Comparison of ENCODE assay signal across 7 mouse cellular contexts in the genomic region with DNA sequence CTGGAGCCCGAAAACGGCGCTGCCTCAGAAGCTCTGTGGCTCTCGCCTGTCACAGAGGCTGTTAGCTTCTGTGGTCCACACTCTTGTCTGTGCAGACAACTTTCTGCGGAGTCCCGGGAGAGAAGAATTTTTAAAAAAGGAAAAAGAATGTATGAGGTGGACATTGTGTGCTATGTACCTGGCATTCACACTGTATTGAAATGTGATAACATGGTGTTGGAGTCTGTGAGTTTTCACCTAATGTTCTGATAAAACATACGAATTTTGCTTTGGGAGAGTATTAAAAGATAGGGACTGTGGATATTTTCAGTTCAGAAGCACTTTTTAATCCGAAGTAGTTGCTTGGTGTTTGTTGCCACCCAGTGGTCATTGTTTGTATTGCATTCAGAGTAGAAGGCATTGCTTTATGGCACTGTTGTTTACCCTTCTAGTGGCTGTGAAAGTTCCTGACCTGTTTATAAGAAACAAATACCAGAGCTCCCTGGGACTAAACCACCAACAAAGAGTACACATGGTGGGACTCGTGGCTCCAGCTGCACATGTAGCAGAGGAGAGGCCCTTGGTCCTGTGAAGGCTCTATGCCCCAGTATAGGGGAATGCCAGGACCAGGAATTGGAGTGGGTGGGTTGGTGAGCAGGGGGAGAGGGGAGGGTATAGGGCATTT. TPM values are rescaled to one million over a fixed set of nuclear protein-coding genes. Genes with fewer than 3 reads are reported as not detected.
DNase-seq lines count a peak whose midpoint lies in the region; ATAC-seq and TF ChIP-seq lines count a peak whose summit lies in the region.

No protein-coding gene starts in this region.

- ATAC-seq in Patski: peak; percentile 44
- ATAC-seq in granulocyte monocyte progenitor cell, adult 5-6 weeks (replicated peaks; ENCODE audit: poor library complexity, severe bottlenecking): peak; percentile 91
- ATAC-seq in lung, postnatal 0 days: peak; percentile 17

- no peaks in the 10 kb centered on the region for H3K4me1 ChIP-seq in lung, postnatal 0 days (ENCODE audit: insufficient read depth, low read depth, low read length)

- CTCF ChIA-PET in Patski (lab: Charles Lee): interaction anchor here (0.7 to 1.4 kb wide), 5 partner anchors 10 to 154 kb away, joined by 3 read pairs; no protein-coding TSS in a partner anchor

- POLR2A ChIA-PET in Patski (lab: Charles Lee): no interaction called here

- H3K9ac ChIP-seq in lung, postnatal 0 days (replicated peaks; ENCODE audit: low read depth): no peak overlapping the region

- DNase-seq in CD4-positive, CD25-positive, alpha-beta regulatory T cell, adult 2 months (ENCODE audit: low read depth, low spot score): peak; percentile 82
- DNase-seq in Patski (ENCODE audit: low read depth, low spot score): peak; percentile 19
- DNase-seq in cerebellum, postnatal 14 days: peak; percentile 87 to 88
- peak; percentile 76 for DNase-seq in kidney, postnatal 14 days
- peak; percentile 72 for DNase-seq in lung, postnatal 0 days (ENCODE audit: low spot score)
- peak; percentile 91 for DNase-seq in retina, embryonic 14.5 days (ENCODE audit: low spot score)

- H3K4me3 ChIP-seq in lung, postnatal 0 days (ENCODE audit: low read depth, low read length): no peak overlapping the region

- peak; percentile 72 for TF ChIP-seq CTCF in Patski (IDR thresholded peaks at IDR 0.05)
- TF ChIP-seq CTCF in lung, postnatal 0 days (IDR thresholded peaks at IDR 0.05): peak; percentile 91

- in situ Hi-C loops in Patski (cut with MboI; ENCODE audit: low pct_unique_long_range_greater_than_20kb): loop anchor here (5.0 to 25.0 kb wide), 2 partner anchors 140 to 925 kb away; no protein-coding TSS in a partner anchor

- H3K27ac ChIP-seq in lung, postnatal 0 days (ENCODE audit: low read length): no peak overlapping the region

- H3K36me3 ChIP-seq in lung, postnatal 0 days (ENCODE audit: insufficient read depth, low read length): no peaks in the 10 kb centered on the region

- H3K27me3 ChIP-seq in Patski: no peaks in the 10 kb centered on the region
- no peaks in the 10 kb centered on the region for H3K27me3 ChIP-seq in lung, postnatal 0 days (replicated peaks; ENCODE audit: insufficient read depth, low read length)

- H3K9me3 ChIP-seq in lung, postnatal 0 days (ENCODE audit: low read length): no peaks in the 10 kb centered on the region

- WGBS in lung, postnatal 0 days: 59% methylated on average over 9 of the region's 9 CpGs

- no peak overlapping the region for H3K4me2 ChIP-seq in lung, postnatal 0 days (replicated peaks; ENCODE audit: low read depth, low read length)

- TF ChIP-seq EP300 in lung, postnatal 0 days (IDR thresholded peaks at IDR 0.05): no peak

RNA-seq across cellular contexts. Expression of a gene that starts 47.7 kb away (rescaled TPM):
- polyA plus RNA-seq in Patski (2021): 25.1 TPM
- total RNA-seq in granulocyte monocyte progenitor cell, adult 5-6 weeks (2014; fragmentation: Nextera tagmentation): 10.5 and 15.8 TPM in 2 replicates
- 20.6 and 23.4 TPM in 2 replicates for total RNA-seq in granulocyte monocyte progenitor cell, adult 5-6 weeks (2017)
- 14.5 and 15.9 TPM in 2 replicates for polyA plus RNA-seq in lung, postnatal 0 days (2015; fragmentation: Nextera tagmentation; extraction: Ambion mirVana)

RNA-seq across cellular contexts. Expression of a gene that starts 48.2 kb away (rescaled TPM):
- 37.4 TPM for polyA plus RNA-seq in Patski (2021)
- 39.6 and 41.9 TPM in 2 replicates for total RNA-seq in granulocyte monocyte progenitor cell, adult 5-6 weeks (2014; fragmentation: Nextera tagmentation)
- total RNA-seq in granulocyte monocyte progenitor cell, adult 5-6 weeks (2017): 33.1 and 40.9 TPM in 2 replicates
- 12.7 and 12.8 TPM in 2 replicates for polyA plus RNA-seq in lung, postnatal 0 days (2015; fragmentation: Nextera tagmentation; extraction: Ambion mirVana)

Comparison
In these comparisons a context has a peak if more than half of its experiments do, and no peak if none do; other contexts are left out.
1. DNase-seq: peak in every context shown above with its lines; median percentile 91 in retina, embryonic 14.5 days; 88 in cerebellum, postnatal 14 days; 82 in CD4-positive, CD25-positive, alpha-beta regulatory T cell, adult 2 months; 76 in kidney, postnatal 14 days; 72 in lung, postnatal 0 days; 19 in Patski.
2. ATAC-seq: peak in every context shown above with its lines; median percentile 91 in granulocyte monocyte progenitor cell, adult 5-6 weeks; 44 in Patski; 17 in lung, postnatal 0 days.